Comparison of ENCODE assay signal across 26 mouse cellular contexts in genomic region chr13:23864711-23865110, GRCm38 (mm10). TPM values are rescaled to one million over a fixed set of nuclear protein-coding genes. Genes with fewer than 3 reads are reported as not detected.
A peak's percentile ranks its signal among the peaks of the same experiment; 100 is the strongest.
DNase-seq lines count a peak whose midpoint lies in the region; ATAC-seq and TF ChIP-seq lines count a peak whose summit lies in the region.
"Had no signal": no experiment of that assay in that cellular context is flagged by ENCODE, and none has a peak within 500 bp of the region (broad histone marks: within the 10 kb centered on the region; RNA-seq: fewer than 3 reads in every experiment).

No protein-coding gene starts in this region.

- H3K4me2 ChIP-seq in lung, postnatal 0 days (replicated peaks; ENCODE audit: low read depth, low read length), result no peak overlapping the region
- H3K4me2 ChIP-seq: embryonic facial prominence, embryonic 12.5 days; heart, embryonic 13.5 days had no signal

- peak; percentile 7 to 10 for DNase-seq in heart, postnatal 14 days
- DNase-seq in heart, adult 2 months, result no peak
- DNase-seq in liver, adult 2 months (ENCODE audit: extremely low read depth, low read depth, low spot score), result peak; percentile 64
- DNase-seq in liver, result no peak
- DNase-seq in lung, postnatal 0 days (ENCODE audit: low spot score), result peak; percentile 9
- DNase-seq in lung, postnatal 25 days (ENCODE audit: low spot score), result peak; percentile 4
- DNase-seq in ovary, adult 18-20 months (ENCODE audit: low spot score), result no peak
- DNase-seq: cerebellum, adult 9-10 months; gastrocnemius, postnatal 36 days; right cerebral cortex, adult 18-20 months; thymus, postnatal 25 days had no signal

- H3K79me2 ChIP-seq in heart, adult 2 months (replicated peaks; ENCODE audit: control insufficient read depth, insufficient read depth, low read length), result no peaks in the 10 kb centered on the region
- H3K79me2 ChIP-seq in liver, adult 2 months (ENCODE audit: control insufficient read depth, insufficient read depth, low read length), result no peaks in the 10 kb centered on the region

- no peak for ATAC-seq in lung, postnatal 0 days
- ATAC-seq: forebrain, embryonic 14.5 days; inflammation-experienced regulatory T-cells, adult 6 months had no signal

- H3K9ac ChIP-seq in heart, adult 2 months (ENCODE audit: low read depth, low read length), result no peak overlapping the region
- H3K9ac ChIP-seq in liver, adult 2 months (ENCODE audit: low read depth, low read length), result no peak overlapping the region
- H3K9ac ChIP-seq in lung, postnatal 0 days (replicated peaks; ENCODE audit: low read depth), result no peak overlapping the region
- H3K9ac ChIP-seq: embryonic facial prominence, embryonic 12.5 days; heart, embryonic 13.5 days; liver, embryonic 14.5 days had no signal

- no peaks in the 10 kb centered on the region for H3K27me3 ChIP-seq in heart, adult 2 months (ENCODE audit: control insufficient read depth, insufficient read depth, low read length)
- H3K27me3 ChIP-seq in liver, adult 2 months (ENCODE audit: control insufficient read depth, insufficient read depth, low read length), result no peaks in the 10 kb centered on the region
- H3K27me3 ChIP-seq in lung, postnatal 0 days (replicated peaks; ENCODE audit: insufficient read depth, low read length), result no peaks in the 10 kb centered on the region
- H3K27me3 ChIP-seq: embryonic facial prominence, embryonic 12.5 days had no signal

- WGBS in heart, adult 2 months, result 52% methylated on average over 9 of the region's 9 CpGs
- WGBS in liver, adult 2 months, result 37% methylated on average over 9 of the region's 9 CpGs
- 32% methylated on average over 9 of the region's 9 CpGs for WGBS in lung, postnatal 0 days

- H3K27ac ChIP-seq in heart, adult 2 months, result no peak overlapping the region
- H3K27ac ChIP-seq in liver, adult 2 months (replicated peaks; ENCODE audit: insufficient read depth, low read depth, low read length), result peak overlapping the region; percentile 37
- no peak overlapping the region for H3K27ac ChIP-seq in lung, postnatal 0 days (ENCODE audit: low read length)
- H3K27ac ChIP-seq: embryonic facial prominence, embryonic 12.5 days; heart, embryonic 13.5 days; liver, embryonic 14.5 days; macrophage; midbrain, embryonic 10.5 days had no signal

- TF ChIP-seq POLR2A in heart, adult 2 months (IDR thresholded peaks at IDR 0.05; ENCODE audit: insufficient read depth, low read depth, low read length), result no peak
- TF ChIP-seq POLR2A in liver, adult 2 months (IDR thresholded peaks at IDR 0.05; ENCODE audit: extremely low read depth, insufficient read depth, low read length), result no peak

- no peak overlapping the region for H3K4me3 ChIP-seq in heart, adult 2 months
- H3K4me3 ChIP-seq in liver, adult 2 months (ENCODE audit: insufficient read depth, low read depth, low read length), result no peak overlapping the region
- H3K4me3 ChIP-seq in lung, postnatal 0 days (ENCODE audit: low read depth, low read length), result no peak overlapping the region
- H3K4me3 ChIP-seq: embryonic facial prominence, embryonic 12.5 days; heart, embryonic 13.5 days; midbrain, embryonic 10.5 days had no signal

- no peaks in the 10 kb centered on the region for H3K36me3 ChIP-seq in heart, adult 2 months (ENCODE audit: control insufficient read depth, insufficient read depth, low read length)
- peaks cover 8% of the 10 kb centered on the region for H3K36me3 ChIP-seq in liver, adult 2 months (ENCODE audit: control insufficient read depth, insufficient read depth, low read length)
- H3K36me3 ChIP-seq in lung, postnatal 0 days (ENCODE audit: insufficient read depth, low read length), result no peaks in the 10 kb centered on the region
- H3K36me3 ChIP-seq: embryonic facial prominence, embryonic 12.5 days; heart, embryonic 13.5 days; midbrain, embryonic 10.5 days had no signal

- TF ChIP-seq EP300 in heart, adult 2 months (IDR thresholded peaks at IDR 0.05; ENCODE audit: insufficient read depth, low read depth, low read length), result no peak
- no peak for TF ChIP-seq EP300 in lung, postnatal 0 days (IDR thresholded peaks at IDR 0.05)

- H3K4me1 ChIP-seq in heart, adult 2 months (ENCODE audit: control insufficient read depth, insufficient read depth, low read length), result peaks cover 1% of the 10 kb centered on the region; the same call in 1 of the 2 replicates
- peaks cover 15% of the 10 kb centered on the region for H3K4me1 ChIP-seq in liver, adult 2 months (ENCODE audit: control insufficient read depth, insufficient read depth, low read length)
- H3K4me1 ChIP-seq in lung, postnatal 0 days (ENCODE audit: insufficient read depth, low read depth, low read length), result peaks cover 5% of the 10 kb centered on the region; the same call in 1 of the 2 replicates
- H3K4me1 ChIP-seq: midbrain, embryonic 10.5 days had no signal

- TF ChIP-seq CTCF in heart, adult 2 months (IDR thresholded peaks at IDR 0.05), result no peak
- no peak for TF ChIP-seq CTCF in liver, adult 2 months (IDR thresholded peaks at IDR 0.05; ENCODE audit: low read depth, low read length)
- TF ChIP-seq CTCF in lung, postnatal 0 days (IDR thresholded peaks at IDR 0.05), result no peak

- H3K9me3 ChIP-seq in lung, postnatal 0 days (ENCODE audit: low read length), result no peaks in the 10 kb centered on the region
- H3K9me3 ChIP-seq: embryonic facial prominence, embryonic 12.5 days; heart, embryonic 13.5 days; midbrain, embryonic 10.5 days had no signal

- intact Hi-C loops in heart, postnatal 14 days (cut with DNase I), result no loop called here
- intact Hi-C loops in heart, adult 2 months (cut with DNase I), result no loop called here

RNA-seq across cellular contexts. Expression of gene Slc17a1, which starts 2.8 kb away (rescaled TPM):
- not detected for total RNA-seq in heart, postnatal 14 days (2021)
- total RNA-seq in heart, adult 2 months (2021), result not detected
- polyA plus RNA-seq in heart, adult 2 months (2012; rRNA removed), result not detected in 2 replicates
- 13.3 and 20.1 TPM in 2 replicates for total RNA-seq in liver, adult 2 months (2014; rRNA removed)
- 12.9 and 14.5 TPM in 2 replicates for polyA plus RNA-seq in liver, adult 2 months (2012; rRNA removed)
- not detected in 2 replicates for polyA plus RNA-seq in lung, postnatal 0 days (2015; fragmentation: Nextera tagmentation; extraction: Ambion mirVana)
- total RNA-seq: adrenal gland, adult 18-20 months; gastrocnemius, postnatal 36 days; layer of hippocampus, postnatal 14 days; monocyte, adult 5-6 weeks had no signal
- polyA plus RNA-seq: cortical plate, adult 2 months; embryonic facial prominence, embryonic 12.5 days; forebrain, embryonic 14.5 days; heart, embryonic 13.5 days; hindbrain, embryonic 11.5 days; inflammation-experienced regulatory T-cells, adult 6 months; large intestine, adult 2 months; limb, embryonic 11.5 days; macrophage; midbrain, embryonic 10.5 days; neural tube, embryonic 11.5 days had no signal

RNA-seq across cellular contexts. Expression of gene Slc17a3, which starts 25.5 kb away (rescaled TPM):
- total RNA-seq in heart, postnatal 14 days (2021), result not detected
- total RNA-seq in heart, adult 2 months (2021), result not detected
- polyA plus RNA-seq in heart, adult 2 months (2012; rRNA removed), result not detected in 2 replicates
- total RNA-seq in liver, adult 2 months (2014; rRNA removed), result 32.8 and 38.1 TPM in 2 replicates
- 34.5 and 39.7 TPM in 2 replicates for polyA plus RNA-seq in liver, adult 2 months (2012; rRNA removed)
- not detected in 2 replicates for polyA plus RNA-seq in lung, postnatal 0 days (2015; fragmentation: Nextera tagmentation; extraction: Ambion mirVana)
- total RNA-seq: gastrocnemius, postnatal 36 days; layer of hippocampus, postnatal 14 days; monocyte, adult 5-6 weeks had no signal
- polyA plus RNA-seq: cortical plate, adult 2 months; embryonic facial prominence, embryonic 12.5 days; forebrain, embryonic 14.5 days; heart, embryonic 13.5 days; hindbrain, embryonic 11.5 days; inflammation-experienced regulatory T-cells, adult 6 months; large intestine, adult 2 months; limb, embryonic 11.5 days; macrophage; midbrain, embryonic 10.5 days; neural tube, embryonic 11.5 days had no signal

RNA-seq across cellular contexts. Expression of gene Slc17a4, which starts 50.1 kb away (rescaled TPM):
- not detected for total RNA-seq in heart, postnatal 14 days (2021)
- not detected for total RNA-seq in heart, adult 2 months (2021)
- polyA plus RNA-seq in heart, adult 2 months (2012; rRNA removed), result not detected in 2 replicates
- total RNA-seq in liver, adult 2 months (2014; rRNA removed), result 22.4 and 27.4 TPM in 2 replicates
- 52.0 and 60.3 TPM in 2 replicates for polyA plus RNA-seq in liver, adult 2 months (2012; rRNA removed)
- polyA plus RNA-seq in lung, postnatal 0 days (2015; fragmentation: Nextera tagmentation; extraction: Ambion mirVana), result not detected in 2 replicates
- total RNA-seq: gastrocnemius, postnatal 36 days; layer of hippocampus, postnatal 14 days; monocyte, adult 5-6 weeks had no signal
- polyA plus RNA-seq: cortical plate, adult 2 months; embryonic facial prominence, embryonic 12.5 days; forebrain, embryonic 14.5 days; heart, embryonic 13.5 days; hindbrain, embryonic 11.5 days; limb, embryonic 11.5 days; macrophage; midbrain, embryonic 10.5 days had no signal

RNA-seq across cellular contexts. Expression of gene Slc17a2, which starts 57.9 kb away (rescaled TPM):
- not detected for total RNA-seq in heart, postnatal 14 days (2021)
- total RNA-seq in heart, adult 2 months (2021), result not detected
- polyA plus RNA-seq in heart, adult 2 months (2012; rRNA removed), result 0.06 and 0.09 TPM in 2 replicates
- total RNA-seq in liver, adult 2 months (2014; rRNA removed), result 175 and 208 TPM in 2 replicates
- 144 and 189 TPM in 2 replicates for polyA plus RNA-seq in liver, adult 2 months (2012; rRNA removed)
- polyA plus RNA-seq in lung, postnatal 0 days (2015; fragmentation: Nextera tagmentation; extraction: Ambion mirVana), result 1.4 and 3.4 TPM in 2 replicates
- total RNA-seq: adrenal gland, adult 18-20 months; gastrocnemius, postnatal 36 days; monocyte, adult 5-6 weeks had no signal
- polyA plus RNA-seq: cortical plate, adult 2 months; embryonic facial prominence, embryonic 12.5 days; forebrain, embryonic 14.5 days; heart, embryonic 13.5 days; hindbrain, embryonic 11.5 days; inflammation-experienced regulatory T-cells, adult 6 months; large intestine, adult 2 months; limb, embryonic 11.5 days; macrophage; midbrain, embryonic 10.5 days; neural tube, embryonic 11.5 days had no signal

Comparison
In these comparisons a context has a peak if more than half of its experiments do, and no peak if none do; other contexts are left out.
1. DNase-seq: peak in heart, postnatal 14 days (2 of 2), liver, adult 2 months (single experiment), lung, postnatal 0 days (single experiment) and lung, postnatal 25 days (single experiment); none in heart, adult 2 months (0 of 2), liver (single experiment) and ovary, adult 18-20 months (single experiment).
2. RNA of gene Slc17a1, which starts 2.8 kb away (total RNA-seq): 13.3 to 20.1 TPM in liver, adult 2 months; not detected in heart, postnatal 14 days and not detected in heart, adult 2 months; every median in the first group is over 10 times any median in the second.
3. RNA of gene Slc17a3, which starts 25.5 kb away (total RNA-seq): 32.8 to 38.1 TPM in liver, adult 2 months; not detected in heart, postnatal 14 days and not detected in heart, adult 2 months; every median in the first group is over 10 times any median in the second.
4. RNA of gene Slc17a4, which starts 50.1 kb away (total RNA-seq): 22.4 to 27.4 TPM in liver, adult 2 months; not detected in heart, postnatal 14 days and not detected in heart, adult 2 months; every median in the first group is over 10 times any median in the second.